Mouse (Mus musculus) erythroid progenitor cell, adult 5-6 weeks (primary cell): ENCODE measurements around the gene Ets1. TPM values are rescaled to one million over a fixed set of nuclear protein-coding genes. Genes with fewer than 3 reads are reported as not detected.

ENCODE experiments used
- ATAC-seq: replicated peaks from 2 replicates; pipeline ENCODE4 v1.8.0; 2016; ENCODE audit warnings: moderate number of reproducible peaks, mild to moderate bottlenecking, moderate TSS enrichment, inconsistent platforms; ENCODE audit not compliant: poor library complexity, low FRiP score, severe bottlenecking
- total RNA-seq, 2 experiments: library from RNA; stranded (forward) in 1 of 2; stranded (reverse) in 1 of 2; fragments of 150-400 nt in 1 of 2; fragments of 186-747, 209-891 nt in 1 of 2; gene quantifications; 2 replicates each; pipeline versions ENCODE4 v1.2.3 to v1.2.4; 2015 to 2017; ENCODE audit warnings: low replicate concordance in 2 of 2

Ets1 gene
- total RNA-seq, 2 experiments from 2014 or later: 22.3 to 23.1 TPM

GRCm38 (mm10) chr9:32660406-32660960 is 24.5 kb downstream of the Ets1 start:
- no peak for ATAC-seq

GRCm38 (mm10) chr9:32661071-32661470 is 25.1 kb downstream of the Ets1 start:
- ATAC-seq: no peak

GRCm38 (mm10) chr9:32661561-32661960 is 25.5 kb downstream of the Ets1 start:
- ATAC-seq: no peak

- ATAC-seq: no peak
Measured at GRCm38 (mm10) chr9:32666611-32667517, 30.8 kb downstream of the Ets1 start.

- ATAC-seq: no peak
Measured at GRCm38 (mm10) chr9:32667518-32667908, 31.5 kb downstream of the Ets1 start.

GRCm38 (mm10) chr9:32668075-32668673 is 32.2 kb downstream of the Ets1 start:
- no peak for ATAC-seq

- no peak for ATAC-seq
Measured at GRCm38 (mm10) chr9:32669397-32669796, 33.4 kb downstream of the Ets1 start.

- no peak for ATAC-seq
Measured at GRCm38 (mm10) chr9:32671970-32672859, 36.2 kb downstream of the Ets1 start.

GRCm38 (mm10) chr9:32673923-32674322 is 37.9 kb downstream of the Ets1 start:
- no peak for ATAC-seq

- no peak for ATAC-seq
Measured at GRCm38 (mm10) chr9:32675671-32676409, 39.8 kb downstream of the Ets1 start.

GRCm38 (mm10) chr9:32676480-32676879 is 40.5 kb downstream of the Ets1 start:
- no peak for ATAC-seq

- no peak for ATAC-seq
Measured at GRCm38 (mm10) chr9:32677646-32678045, 41.6 kb downstream of the Ets1 start.

GRCm38 (mm10) chr9:32678120-32678757 is 42.2 kb downstream of the Ets1 start:
- ATAC-seq: no peak

GRCm38 (mm10) chr9:32679531-32679930 is 43.5 kb downstream of the Ets1 start:
- ATAC-seq: no peak

GRCm38 (mm10) chr9:32680201-32680600 is 44.2 kb downstream of the Ets1 start:
- ATAC-seq: no peak

GRCm38 (mm10) chr9:32685793-32686558 is 50.0 kb downstream of the Ets1 start:
- ATAC-seq: no peak

GRCm38 (mm10) chr9:32688351-32688750 is 52.3 kb downstream of the Ets1 start:
- ATAC-seq: no peak
